Mouse (Mus musculus) cerebral cortex, adult 2 months (tissue): Measurements from ENCODE around the gene Paxbp1.

Experiments
- WGBS: fragments of 180-500 bp; shearing (Covaris S2); methylation state at CpG from one replicate; pipeline ENCODE4 v1.1.7; 2018; 5-methylcytosine and 5-hydroxymethylcytosine counted together

The Paxbp1 gene

GRCm38 (mm10) chr16:90996327-90997243, 47.8 kb downstream of the Paxbp1 start:
- WGBS = 89% methylated on average over 7 of the region's 7 CpGs

GRCm38 (mm10) chr16:90995498-90995897, 48.8 kb downstream of the Paxbp1 start:
- 75% methylated on average over 5 of the region's 5 CpGs for WGBS

- WGBS = 39% methylated on average over 4 of the region's 4 CpGs
Measured at GRCm38 (mm10) chr16:90995023-90995422, 49.3 kb downstream of the Paxbp1 start.

GRCm38 (mm10) chr16:90989162-90989561, 55.2 kb downstream of the Paxbp1 start:
- WGBS = 90% methylated on average over 8 of the region's 8 CpGs

GRCm38 (mm10) chr16:90988665-90989064, 55.7 kb downstream of the Paxbp1 start:
- WGBS = 84% methylated on average over 3 of the region's 3 CpGs

GRCm38 (mm10) chr16:90988039-90988438, 56.3 kb downstream of the Paxbp1 start:
- WGBS = 87% methylated on average over 8 of the region's 8 CpGs

GRCm38 (mm10) chr16:90971004-90971403, 73.3 kb downstream of the Paxbp1 start:
- WGBS = 73% methylated on average over 6 of the region's 6 CpGs

GRCm38 (mm10) chr16:90966241-90966640, 78.1 kb downstream of the Paxbp1 start:
- 76% methylated on average over 4 of the region's 4 CpGs for WGBS

- 85% methylated on average over 10 of the region's 10 CpGs for WGBS
Measured at GRCm38 (mm10) chr16:90964302-90964701, 80.0 kb downstream of the Paxbp1 start.
